Mouse (Mus musculus) forebrain, embryonic 16.5 days (tissue): ENCODE data around the gene Hipk2. TPM values are rescaled to one million over a fixed set of nuclear protein-coding genes. Genes with fewer than 3 reads are reported as not detected.

Experiments
- ATAC-seq: fragments of 200-750 bp; cut with Nextera tagmentation; 2 replicates; pipeline ENCODE4 v1.8.0; 2017; ENCODE audit warnings: mild to moderate bottlenecking, moderate library complexity
- H3K27ac ChIP-seq: fragments of 300-500 bp; sonication (generic); 2 replicates; pipeline ENCODE4 v1.5.1; 2014; ENCODE audit warnings: low read length, control low read depth
- H3K27me3 ChIP-seq: fragments of 300-500 bp; sonication (generic); replicated peaks from 2 replicates; pipeline ENCODE4 v1.6.1; 2014; ENCODE audit warnings: low read length; ENCODE audit not compliant: control insufficient read depth, insufficient read depth
- H3K36me3 ChIP-seq: fragments of 300-500 bp; sonication (generic); 2 replicates; pipeline ENCODE4 v1.6.1; 2014; ENCODE audit not compliant: control insufficient read depth, insufficient read depth
- H3K4me1 ChIP-seq: fragments of 300-500 bp; sonication (generic); replicated peaks from 2 replicates; pipeline ENCODE4 v1.6.1; 2014; ENCODE audit warnings: low read length; ENCODE audit not compliant: control insufficient read depth, insufficient read depth
- H3K4me2 ChIP-seq: fragments of 300-500 bp; sonication (generic); 2 replicates; pipeline ENCODE4 v1.6.1; 2014; ENCODE audit warnings: mild to moderate bottlenecking, low read length, control low read depth
- H3K4me3 ChIP-seq: fragments of 300-500 bp; sonication (generic); replicated peaks from 2 replicates; pipeline ENCODE4 v1.5.1; 2014; ENCODE audit warnings: mild to moderate bottlenecking, low read length, control low read depth
- H3K9ac ChIP-seq: fragments of 300-500 bp; sonication (generic); replicated peaks from 2 replicates; pipeline ENCODE4 v1.6.1; 2014; ENCODE audit warnings: low read depth, low read length, control low read depth
- H3K9me3 ChIP-seq: fragments of 300-500 bp; sonication (generic); 2 replicates; pipeline ENCODE4 v1.6.1; 2016; ENCODE audit warnings: low read length; ENCODE audit not compliant: control insufficient read depth
- WGBS: fragments of 180-500 bp; shearing (Covaris S2); extraction: QIAGEN DNeasy Blood & Tissue Kit; methylation state at CpG from one replicate; pipeline ENCODE4 v1.1.7; 2014; 5-methylcytosine and 5-hydroxymethylcytosine counted together
- polyA plus RNA-seq: library from polyadenylated mRNA; unstranded; fragments of >200 nt; fragmentation: Nextera tagmentation; extraction: Ambion mirVana; gene quantifications from 2 replicates; pipeline ENCODE4 v1.2.1, GENCODE M21; 2015

Hipk2 gene
- polyA plus RNA-seq, 1 experiment from 2014 or later: 29.2 TPM

DNA sequence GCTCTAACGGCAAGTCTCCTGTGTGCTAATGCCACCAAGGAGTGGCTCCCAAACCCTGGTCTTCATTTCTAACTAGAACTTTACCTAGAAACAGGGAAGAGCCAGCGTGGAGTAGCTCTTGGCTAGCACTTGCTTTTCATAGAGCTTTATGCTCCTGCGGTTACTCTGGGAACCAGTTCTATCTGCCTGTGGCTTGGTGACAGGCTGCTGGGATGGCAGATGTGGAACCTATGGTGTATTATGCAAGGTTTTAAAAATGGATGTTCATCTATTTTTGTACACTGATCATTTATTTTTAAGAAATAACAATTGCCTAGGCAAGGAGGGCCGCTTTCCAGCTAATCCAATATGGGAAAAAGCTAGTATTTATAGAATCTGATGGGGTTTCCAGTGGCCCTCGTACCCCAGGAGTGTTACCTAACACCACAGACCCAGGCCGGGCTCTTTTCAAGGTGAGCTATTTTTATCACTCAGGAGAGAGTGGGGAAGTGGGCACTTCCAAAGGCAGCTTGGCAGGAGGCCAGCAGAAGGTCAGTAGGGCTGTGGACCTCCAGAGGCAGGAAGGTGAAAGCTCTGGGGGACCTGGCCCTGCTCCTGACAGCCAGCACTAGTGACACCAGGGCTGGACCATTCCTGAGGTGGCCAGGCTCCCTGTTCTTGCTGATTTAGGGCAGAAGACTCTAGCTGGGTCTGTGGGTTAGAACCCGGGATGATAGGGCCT, 171.5 kb downstream of the Hipk2 start:
- Histone ChIP-seq H3K4me1 (no peaks in the 10 kb centered on the region), H3K9ac (no peak overlapping the region), H3K27ac (no peak overlapping the region), H3K9me3 (no peaks in the 10 kb centered on the region), H3K27me3 (no peaks in the 10 kb centered on the region), H3K4me2 (no peak overlapping the region), H3K4me3 (no peak overlapping the region), H3K36me3 (peaks cover 12% of the 10 kb centered on the region)
- no peak for ATAC-seq
- 88% methylated on average over 7 of the region's 7 CpGs for WGBS

DNA sequence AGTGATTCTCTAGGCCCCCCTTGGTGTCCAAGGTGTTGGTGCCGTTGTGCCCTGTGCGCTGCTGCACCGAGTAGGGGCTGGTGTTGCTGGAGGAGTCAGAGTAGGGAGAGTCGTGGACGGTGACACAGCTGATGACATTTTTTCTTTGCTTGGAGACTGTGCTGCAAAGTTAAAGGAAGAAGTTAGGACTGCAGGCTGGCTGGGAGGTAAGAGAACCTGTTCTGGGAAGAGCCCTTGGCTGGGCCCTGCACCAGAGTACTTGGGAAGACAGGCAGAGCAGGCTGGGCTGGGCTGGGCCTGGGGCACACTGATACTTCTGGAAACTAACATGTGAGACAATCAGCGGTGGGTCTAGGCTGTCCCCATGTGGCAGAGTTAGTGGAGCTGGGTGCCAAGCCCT, 172.4 kb downstream of the Hipk2 start:
- Histone ChIP-seq H3K27me3 (no peaks in the 10 kb centered on the region), H3K4me2 (no peak overlapping the region), H3K27ac (no peak overlapping the region), H3K4me1 (no peaks in the 10 kb centered on the region), H3K4me3 (no peak overlapping the region), H3K9ac (no peak overlapping the region), H3K36me3 (peaks cover 16% of the 10 kb centered on the region), H3K9me3 (no peaks in the 10 kb centered on the region)
- 95% methylated on average over 6 of the region's 6 CpGs for WGBS
- ATAC-seq: no peak

DNA sequence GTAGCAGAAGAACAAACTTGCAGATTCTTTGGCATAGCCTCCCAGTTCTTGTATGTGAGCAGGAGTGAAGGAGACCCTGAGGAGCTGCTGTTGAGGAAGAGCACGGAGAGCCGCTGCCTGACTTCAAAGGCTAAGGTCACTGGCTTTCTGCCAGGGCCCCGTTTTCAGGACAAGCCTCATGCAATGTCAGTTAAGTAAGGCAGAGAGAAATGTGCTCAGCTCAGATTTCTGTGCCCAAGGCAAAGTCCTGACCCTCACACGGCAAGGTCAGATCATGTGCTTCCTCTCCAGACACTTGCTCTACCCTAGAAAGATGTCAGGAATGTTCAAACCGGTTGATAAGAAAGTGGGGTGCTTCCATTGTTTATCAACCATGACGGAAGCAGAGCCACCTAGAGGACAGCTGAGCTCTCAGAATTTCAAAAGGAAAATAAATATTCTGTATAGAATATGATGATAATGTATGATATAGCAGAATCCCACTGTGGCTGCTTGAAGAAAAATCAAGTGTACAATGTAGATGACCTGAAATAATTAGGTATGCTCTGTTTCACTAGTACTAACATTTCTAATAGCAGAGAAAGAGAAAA, 173.1 kb downstream of the Hipk2 start:
- H3K9ac ChIP-seq: no peak overlapping the region
- H3K4me3 ChIP-seq: no peak overlapping the region
- no peaks in the 10 kb centered on the region for H3K9me3 ChIP-seq
- no peak overlapping the region for H3K4me2 ChIP-seq
- no peak; the same call in 1 of the 2 replicates for ATAC-seq
- no peaks in the 10 kb centered on the region for H3K4me1 ChIP-seq
- H3K27ac ChIP-seq: no peak overlapping the region
- peaks cover 16% of the 10 kb centered on the region for H3K36me3 ChIP-seq
- 66% methylated on average over 6 of the region's 6 CpGs for WGBS
- H3K27me3 ChIP-seq: no peaks in the 10 kb centered on the region

DNA sequence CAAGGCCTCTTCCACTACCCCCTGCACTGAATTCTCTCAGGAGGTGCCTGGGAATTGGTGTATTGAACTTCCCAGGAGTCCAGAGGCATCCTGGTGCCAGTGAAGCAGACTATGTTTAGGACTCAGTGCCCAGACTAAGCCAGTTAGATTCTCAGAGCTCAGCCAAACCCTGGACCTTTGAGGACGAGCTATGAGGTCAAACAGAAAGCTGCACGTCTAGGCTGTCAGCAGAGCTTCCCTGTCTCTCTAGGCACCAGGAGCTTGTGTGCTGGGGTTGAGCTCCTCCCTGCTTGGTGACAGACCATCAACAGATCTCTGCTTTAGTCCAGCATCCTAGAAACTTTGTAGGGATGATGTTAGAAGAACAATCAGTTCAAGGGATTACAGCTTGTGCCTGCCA, 174.5 kb downstream of the Hipk2 start:
- no peak for ATAC-seq
- no peaks in the 10 kb centered on the region; the same call in 1 of the 2 replicates for H3K4me1 ChIP-seq
- peaks cover 17% of the 10 kb centered on the region for H3K36me3 ChIP-seq
- H3K4me2 ChIP-seq: no peak overlapping the region
- 73% methylated on average over 2 of the region's 2 CpGs for WGBS
- H3K9me3 ChIP-seq: no peaks in the 10 kb centered on the region
- H3K4me3 ChIP-seq: no peak overlapping the region
- no peaks in the 10 kb centered on the region for H3K27me3 ChIP-seq
- H3K27ac ChIP-seq: no peak overlapping the region
- H3K9ac ChIP-seq: no peak overlapping the region

DNA sequence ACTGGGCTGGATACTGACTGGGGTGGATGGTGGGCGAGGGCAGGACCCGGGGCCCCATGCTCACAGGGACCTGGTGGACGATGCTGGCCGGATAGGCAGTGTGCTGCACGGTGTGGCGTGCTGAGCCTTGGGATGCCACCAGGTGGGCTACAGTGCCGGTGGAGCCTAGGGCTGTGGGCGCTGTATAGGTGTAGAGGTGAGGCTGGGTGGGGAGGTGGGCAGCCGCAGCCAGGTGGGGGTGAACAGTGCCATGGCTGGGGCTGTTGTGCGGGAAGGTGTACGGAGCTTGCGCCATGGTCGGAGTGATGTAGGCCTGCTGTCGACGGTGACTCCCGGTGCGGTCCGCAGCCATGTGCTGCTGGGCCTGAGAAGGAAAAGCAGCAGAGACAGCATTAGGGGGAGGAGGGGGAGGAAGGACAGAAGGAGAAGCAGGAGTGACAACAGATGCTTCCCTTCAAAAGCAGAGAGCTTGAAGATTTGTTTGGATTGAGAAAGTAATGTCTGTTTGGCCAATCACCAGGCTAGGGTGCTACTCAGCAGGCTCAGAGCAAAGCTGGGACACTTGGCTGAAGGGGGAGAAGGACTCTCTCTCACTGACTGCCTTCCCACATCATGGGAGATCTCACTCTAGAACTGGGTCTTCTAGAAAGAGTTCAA, 177.6 kb downstream of the Hipk2 start:
- no peaks in the 10 kb centered on the region; the same call in none of the 2 replicates for H3K4me1 ChIP-seq
- 89% methylated on average over 18 of the region's 18 CpGs for WGBS
- H3K27ac ChIP-seq: no peak overlapping the region
- peaks cover 22% of the 10 kb centered on the region for H3K36me3 ChIP-seq
- H3K4me3 ChIP-seq: no peak overlapping the region
- no peak overlapping the region for H3K9ac ChIP-seq
- H3K27me3 ChIP-seq: no peaks in the 10 kb centered on the region
- H3K4me2 ChIP-seq: no peak overlapping the region
- H3K9me3 ChIP-seq: no peaks in the 10 kb centered on the region
- peak; percentile 29; the same call in 1 of the 2 replicates for ATAC-seq

DNA sequence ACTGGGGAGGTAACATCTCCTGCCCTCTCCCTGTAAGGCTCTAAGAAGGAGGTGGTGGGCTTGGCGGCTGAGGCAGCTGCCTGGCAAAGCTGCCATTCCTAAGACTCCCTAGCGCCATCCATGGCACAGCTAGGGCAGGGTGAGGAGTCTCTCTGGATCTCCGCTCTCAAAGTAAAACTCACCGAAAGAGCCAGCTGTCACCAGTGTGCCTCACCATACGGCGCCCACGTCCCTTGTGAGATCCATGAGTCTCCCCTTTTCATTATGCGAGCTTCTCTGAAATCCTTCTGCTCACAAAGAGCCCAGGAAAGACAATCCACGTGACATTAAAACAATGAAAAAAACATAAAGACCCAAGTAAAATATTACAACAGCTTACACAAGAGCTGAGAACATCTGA, 179.4 kb downstream of the Hipk2 start:
- no peak overlapping the region; the same call in 1 of the 2 replicates for H3K27ac ChIP-seq
- 69% methylated on average over 9 of the region's 9 CpGs for WGBS

DNA sequence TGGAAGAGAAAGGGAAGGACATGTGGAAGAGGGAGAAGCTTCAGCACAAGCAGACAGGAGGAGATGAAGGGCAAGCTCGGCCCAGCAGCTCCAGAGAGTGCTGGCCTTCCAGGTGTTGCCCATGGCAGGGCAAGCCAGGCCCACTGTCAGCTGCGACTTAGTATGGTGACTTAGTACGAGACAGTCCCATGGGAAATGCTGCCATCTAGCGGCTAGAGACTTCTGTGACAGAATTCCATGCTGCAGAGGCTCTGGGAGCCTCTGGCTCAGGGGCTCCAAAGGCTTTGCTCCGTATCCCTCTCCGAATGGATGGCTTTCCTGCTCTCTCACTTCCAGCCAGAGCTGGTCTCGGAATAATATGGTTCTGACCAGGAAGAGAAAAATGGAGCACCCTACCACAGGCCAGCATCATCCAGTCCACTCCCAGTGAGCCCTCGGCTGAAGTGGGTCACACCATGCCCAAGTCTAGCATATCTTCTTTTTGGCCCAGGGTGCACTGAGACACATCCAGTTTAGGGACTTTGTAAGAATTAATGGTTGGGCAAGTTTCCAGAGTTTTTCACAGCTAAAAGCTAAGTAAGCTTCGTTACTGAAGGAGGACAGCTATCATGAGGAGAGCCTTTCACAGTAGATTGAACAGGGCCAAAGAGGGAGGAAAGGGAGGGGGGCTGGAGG, 180.4 kb downstream of the Hipk2 start:
- WGBS: 29% methylated on average over 9 of the region's 9 CpGs
- H3K4me3 ChIP-seq: no peak overlapping the region
- no peak overlapping the region for H3K9ac ChIP-seq
- H3K36me3 ChIP-seq: peaks cover 16% of the 10 kb centered on the region
- H3K9me3 ChIP-seq: no peaks in the 10 kb centered on the region
- no peak overlapping the region for H3K27ac ChIP-seq
- H3K27me3 ChIP-seq: no peaks in the 10 kb centered on the region
- H3K4me1 ChIP-seq: no peaks in the 10 kb centered on the region; the same call in none of the 2 replicates
- peak; percentile 76 for ATAC-seq
- H3K4me2 ChIP-seq: no peak overlapping the region

More for the DNA sequence above, 179.4 kb downstream of the Hipk2 start:
- H3K27me3 ChIP-seq: no peaks in the 10 kb centered on the region
- no peak overlapping the region for H3K4me3 ChIP-seq
- no peak for ATAC-seq
- no peak overlapping the region for H3K9ac ChIP-seq
- H3K4me1 ChIP-seq: no peaks in the 10 kb centered on the region; the same call in none of the 2 replicates
- H3K36me3 ChIP-seq: peaks cover 16% of the 10 kb centered on the region
- H3K4me2 ChIP-seq: no peak overlapping the region
- no peaks in the 10 kb centered on the region for H3K9me3 ChIP-seq

DNA sequence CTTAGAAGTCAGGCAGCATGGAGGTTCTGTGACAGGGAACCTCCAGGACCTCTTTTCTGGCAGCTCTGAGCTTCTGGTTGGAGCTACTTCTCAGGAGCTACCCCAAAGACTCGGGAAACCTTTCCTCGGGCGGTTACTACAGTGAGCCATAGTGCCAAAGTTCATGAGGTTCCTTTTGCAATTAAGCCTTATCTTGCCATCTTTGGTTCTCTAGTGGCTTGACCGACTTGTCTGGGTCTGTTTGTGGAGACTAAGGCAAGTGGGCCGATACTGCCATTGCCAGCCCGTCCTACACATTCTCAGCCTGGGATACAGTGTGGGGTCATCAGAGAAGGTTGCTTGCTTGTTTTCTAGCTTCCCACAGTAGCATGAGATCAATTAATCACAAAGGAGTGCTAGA, 183.4 kb downstream of the Hipk2 start:
- Histone ChIP-seq H3K27me3 (no peaks in the 10 kb centered on the region), H3K36me3 (peaks cover 11% of the 10 kb centered on the region), H3K4me3 (no peak overlapping the region), H3K9me3 (no peaks in the 10 kb centered on the region), H3K9ac (no peak overlapping the region), H3K4me1 (no peaks in the 10 kb centered on the region; the same call in none of the 2 replicates), H3K4me2 (no peak overlapping the region), H3K27ac (no peak overlapping the region)
- WGBS: 94% methylated on average over 6 of the region's 6 CpGs
- ATAC-seq: no peak

DNA sequence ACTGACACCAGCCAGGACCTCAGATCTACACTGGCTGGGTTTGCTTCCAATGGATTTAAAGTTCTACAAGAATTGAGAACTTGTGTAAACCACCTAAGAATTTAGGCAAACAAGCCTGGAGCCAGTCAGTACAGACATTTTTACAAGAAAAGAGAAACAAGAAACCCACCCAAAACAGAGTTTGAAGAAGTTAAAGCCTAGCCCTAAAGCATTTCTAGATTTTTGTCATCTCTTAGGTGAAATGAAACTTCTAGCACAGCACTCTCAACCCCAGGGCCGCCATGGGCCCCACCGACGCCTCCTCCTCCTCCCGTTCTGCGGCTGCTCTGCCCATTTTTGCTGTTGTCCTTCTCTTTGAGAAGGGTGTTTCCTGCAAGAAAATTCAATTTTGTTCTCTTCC, 184.9 kb downstream of the Hipk2 start:
- H3K27me3 ChIP-seq: no peaks in the 10 kb centered on the region
- no peak overlapping the region for H3K27ac ChIP-seq
- no peak overlapping the region for H3K4me3 ChIP-seq
- no peaks in the 10 kb centered on the region; the same call in 1 of the 2 replicates for H3K4me1 ChIP-seq
- peaks cover 7% of the 10 kb centered on the region for H3K36me3 ChIP-seq
- no peaks in the 10 kb centered on the region for H3K9me3 ChIP-seq
- no peak overlapping the region for H3K4me2 ChIP-seq
- H3K9ac ChIP-seq: no peak overlapping the region
- no peak for ATAC-seq
- WGBS: 91% methylated on average over 5 of the region's 5 CpGs
